Mouse (Mus musculus): ENCODE data around the gene Ly6g6e. TPM values are rescaled to one million over a fixed set of nuclear protein-coding genes. Genes with fewer than 3 reads are reported as not detected.
"Not testable (repeated sequence)": the region's sequence is repeated elsewhere in the genome, so short reads cannot be mapped to it uniquely, and the experiment has no call there.

The Ly6g6e gene
- total RNA-seq, 2 experiments from 2014 or later = not detected

- intact Hi-C loops (cut with DNase I) = loop anchor here (5.0 kb wide), 1 partner anchor 102 kb away; no protein-coding TSS in a partner anchor
- not testable (repeated sequence) for DNase-seq
These were observed 47.7 kb downstream of the Ly6g6e start for GRCm38 (mm10) chr17:35124261-35124896.

DNA sequence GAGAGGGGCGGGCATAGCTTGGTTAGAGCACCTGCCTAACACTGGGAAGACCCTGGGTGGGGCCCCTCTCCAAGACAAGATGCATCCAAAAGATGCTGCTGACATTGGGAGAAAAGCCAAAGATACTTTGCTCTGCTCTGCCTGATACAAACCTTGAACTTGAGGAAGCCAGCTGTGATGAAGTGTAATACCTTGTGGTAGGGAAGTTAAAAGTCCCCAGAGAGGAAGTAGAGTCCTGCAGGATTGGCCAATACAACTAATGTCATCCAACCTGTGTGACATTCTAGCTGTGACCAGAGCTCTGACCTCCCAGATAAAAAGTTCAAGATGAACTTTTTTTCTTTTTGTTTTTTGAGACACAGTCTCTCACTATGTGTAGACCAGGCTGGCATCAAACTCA is 48.4 kb downstream of the Ly6g6e start:
- intact Hi-C loops (cut with DNase I) = loop anchor here (5.0 kb wide), 1 partner anchor 37 kb away; the partner anchor contains the start of gene Prrc2a
- DNase-seq = no peak

- intact Hi-C loops (cut with DNase I) = loop anchor here (5.0 kb wide), 1 partner anchor 37 kb away; the partner anchor contains the start of gene Prrc2a
- no peak for DNase-seq
These were observed 48.9 kb downstream of the Ly6g6e start for GRCm38 (mm10) chr17:35125578-35125977.

DNA sequence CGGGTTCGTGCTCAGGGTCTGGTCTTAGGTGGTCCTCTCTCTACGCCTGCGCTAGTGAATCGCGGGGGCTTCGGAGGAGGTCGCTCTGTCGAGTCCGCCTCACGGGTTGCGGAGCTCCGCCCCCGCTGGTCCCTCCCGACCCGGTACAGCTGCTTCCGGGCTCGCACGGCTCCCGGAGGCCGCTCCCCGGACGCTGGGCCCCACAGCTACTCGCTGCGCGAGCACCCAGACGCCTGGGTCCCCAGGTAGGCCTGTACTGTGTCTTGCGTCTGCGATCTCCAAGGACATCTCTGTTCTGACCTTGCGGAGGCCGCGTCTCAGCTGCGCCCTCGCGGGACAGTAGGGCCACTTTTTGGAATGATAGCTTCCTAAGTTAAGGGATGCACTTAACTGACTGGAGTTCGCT is 49.5 kb downstream of the Ly6g6e start, which contains the start of gene D17H6S53E:
Gene D17H6S53E, plus strand, starts transcription at position 168 of the 406 bp plus-strand sequence.
- intact Hi-C loops (cut with DNase I) = loop anchor here (1.0 to 5.0 kb wide), 2 partner anchors 8 to 36 kb away; partner anchors contain the start of gene Prrc2a
- peak; percentile 79 to 84 for DNase-seq

GRCm38 (mm10) chr17:35127017-35127416 is 50.3 kb downstream of the Ly6g6e start:
- DNase-seq = no peak
- intact Hi-C loops (cut with DNase I) = loop anchor here (5.0 kb wide), 1 partner anchor 35 kb away; the partner anchor contains the start of gene Prrc2a

Other genes with a start within 250 kb of the Ly6g6e start
- gene Stk19, start 240.0 kb upstream of the Ly6g6e start, total RNA-seq (2021) = 10 to 100 TPM in 1 of 2 experiments, 1 to 10 TPM in 1; 10.0 to 11.1 TPM
- gene Dxo, start 239.9 kb upstream of the Ly6g6e start, total RNA-seq (2021) = 10 to 100 TPM; 12.4 to 17.3 TPM
- 10 to 100 TPM; 22.6 to 24.5 TPM for gene Skiv2l, start 226.7 kb upstream of the Ly6g6e start, total RNA-seq (2021)
- gene Nelfe, start 226.5 kb upstream of the Ly6g6e start, total RNA-seq (2021) = 10 to 100 TPM; 13.7 to 15.3 TPM
- gene Cfb, start 214.4 kb upstream of the Ly6g6e start, total RNA-seq (2021) = 1 to 10 TPM; 4.4 to 7.5 TPM
- 1 to 10 TPM; 7.5 to 7.7 TPM for gene Zbtb12, start 197.4 kb upstream of the Ly6g6e start, total RNA-seq (2021)
- gene Gm20547, start 194.9 kb upstream of the Ly6g6e start, total RNA-seq (2021) = not detected
- 1 to 10 TPM; 3.1 to 4.4 TPM for gene C2, start 178.6 kb upstream of the Ly6g6e start, total RNA-seq (2021)
- gene Ehmt2, start 178.4 kb upstream of the Ly6g6e start, total RNA-seq (2021) = 10 to 100 TPM; 44.6 to 49.8 TPM
- gene Slc44a4, start 162.4 kb upstream of the Ly6g6e start, total RNA-seq (2021) = not detected
- gene Neu1, start 145.6 kb upstream of the Ly6g6e start, total RNA-seq (2021) = 10 to 100 TPM; 13.2 to 16.5 TPM
- gene Hspa1b, start 117.7 kb upstream of the Ly6g6e start, total RNA-seq (2021) = 1 to 10 TPM; 2.8 to 4.5 TPM
- gene Gm20481, start 107.0 kb upstream of the Ly6g6e start, total RNA-seq (2021) = not detected
- gene Hspa1a, start 104.7 kb upstream of the Ly6g6e start, total RNA-seq (2021) = 1 to 10 TPM; 4.2 to 4.6 TPM
- gene Hspa1l, start 104.2 kb upstream of the Ly6g6e start, total RNA-seq (2021) = 1 to 10 TPM; 7.8 to 9.2 TPM
- gene Lsm2, start 95.0 kb upstream of the Ly6g6e start, total RNA-seq (2021) = 10 to 100 TPM; 16.0 to 17.4 TPM
- 10 to 100 TPM; 26.7 to 27.4 TPM for gene Vars, start 75.9 kb upstream of the Ly6g6e start, total RNA-seq (2021)
- 1 to 10 TPM; 8.4 to 9.3 TPM for gene Vwa7, start 60.3 kb upstream of the Ly6g6e start, total RNA-seq (2021)
- not detected for gene Sapcd1, start 48.9 kb upstream of the Ly6g6e start, total RNA-seq (2021)
- under 1 TPM; 0.25 to 0.70 TPM for gene Msh5, start 30.2 kb upstream of the Ly6g6e start, total RNA-seq (2021)
- 10 to 100 TPM; 41.7 to 44.0 TPM for gene Clic1, start 26.9 kb upstream of the Ly6g6e start, total RNA-seq (2021)
- gene Ddah2, start 17.9 kb upstream of the Ly6g6e start, total RNA-seq (2021) = 10 to 100 TPM; 27.5 to 27.6 TPM
- under 1 TPM in 1 of 2 experiments, not detected in 1; 0.56 TPM for gene Ly6g6c, start 11.5 kb upstream of the Ly6g6e start, total RNA-seq (2021)
- gene Mpig6b, start 10.7 kb upstream of the Ly6g6e start, total RNA-seq (2021) = under 1 TPM; 0.42 to 0.49 TPM
- under 1 TPM; 0.70 to 0.80 TPM for gene Ly6g6d, start 1.2 kb downstream of the Ly6g6e start, total RNA-seq (2021)
- not detected for gene Ly6g6f, start 8.7 kb downstream of the Ly6g6e start, total RNA-seq (2021)
- gene Abhd16a, start 12.4 kb downstream of the Ly6g6e start, total RNA-seq (2021) = 10 to 100 TPM; 54.6 to 61.1 TPM
- gene Ly6g5c, start 31.4 kb downstream of the Ly6g6e start, total RNA-seq (2021) = not detected
- not detected for gene Ly6g5b, start 38.5 kb downstream of the Ly6g6e start, total RNA-seq (2021)
- 1 to 10 TPM; 8.0 to 9.6 TPM for gene Gpank1, start 44.6 kb downstream of the Ly6g6e start, total RNA-seq (2021)
- 100 to 1,000 TPM; 163 to 164 TPM for gene Csnk2b, start 45.2 kb downstream of the Ly6g6e start, total RNA-seq (2021)
- gene D17H6S53E, start 49.5 kb downstream of the Ly6g6e start, total RNA-seq (2021) = 10 to 100 TPM; 25.7 to 26.4 TPM
- gene Apom, start 55.1 kb downstream of the Ly6g6e start, total RNA-seq (2021) = not detected
- 100 to 1,000 TPM; 243 to 268 TPM for gene Bag6, start 58.3 kb downstream of the Ly6g6e start, total RNA-seq (2021)
- gene Prrc2a, start 88.0 kb downstream of the Ly6g6e start, total RNA-seq (2021) = 100 to 1,000 TPM; 122 to 127 TPM
- 1 to 10 TPM; 2.0 to 6.2 TPM for gene Aif1, start 99.2 kb downstream of the Ly6g6e start, total RNA-seq (2021)
- gene Lst1, start 111.5 kb downstream of the Ly6g6e start, total RNA-seq (2021) = 1 to 10 TPM; 3.3 to 3.7 TPM
- 1 to 10 TPM; 1.0 to 1.6 TPM for gene Ltb, start 117.5 kb downstream of the Ly6g6e start, total RNA-seq (2021)
- gene Tnf, start 125.1 kb downstream of the Ly6g6e start, total RNA-seq (2021) = under 1 TPM; 0.53 to 0.57 TPM
- gene Lta, start 128.4 kb downstream of the Ly6g6e start, total RNA-seq (2021) = under 1 TPM in 1 of 2 experiments, not detected in 1; 0.19 TPM
- not detected for gene Gm16181, start 143.9 kb downstream of the Ly6g6e start, total RNA-seq (2021)
- gene Atp6v1g2, start 156.8 kb downstream of the Ly6g6e start, total RNA-seq (2021) = 1 to 10 TPM; 2.0 to 2.6 TPM
- gene Nfkbil1, start 158.9 kb downstream of the Ly6g6e start, total RNA-seq (2021) = 1 to 10 TPM; 8.0 to 8.5 TPM
- gene Ddx39b, start 164.8 kb downstream of the Ly6g6e start, total RNA-seq (2021) = 10 to 100 TPM; 83.3 to 97.3 TPM
- gene H2-D1, start 185.8 kb downstream of the Ly6g6e start, total RNA-seq (2021) = 100 to 1,000 TPM in 1 of 2 experiments, 10 to 100 TPM in 1; 87.6 to 133 TPM
- 1 to 10 TPM; 1.1 to 1.4 TPM for gene H2-Q1, start 243.5 kb downstream of the Ly6g6e start, total RNA-seq (2021)